Mouse (Mus musculus) neural tube, embryonic 15.5 days (tissue): ENCODE data around the gene Snx14. TPM values are rescaled to one million over a fixed set of nuclear protein-coding genes. Genes with fewer than 3 reads are reported as not detected.

ENCODE experiments used
- ATAC-seq: fragments of 200-750 bp; cut with Nextera tagmentation; 2 replicates; pipeline ENCODE4 v1.8.0; 2017; ENCODE audit warnings: mild to moderate bottlenecking, moderate TSS enrichment, moderate library complexity; ENCODE audit not compliant: low FRiP score
- H3K27ac ChIP-seq: fragments of 300-500 bp; sonication (generic); replicated peaks from 2 replicates; pipeline ENCODE4 v1.5.1; 2015; ENCODE audit warnings: mild to moderate bottlenecking, inconsistent platforms
- H3K27me3 ChIP-seq: fragments of 300-500 bp; sonication (generic); replicated peaks from 2 replicates; pipeline ENCODE4 v1.6.1; 2015; ENCODE audit warnings: inconsistent platforms
- H3K36me3 ChIP-seq: fragments of 300-500 bp; sonication (generic); 2 replicates; pipeline ENCODE4 v1.6.1; 2015; ENCODE audit warnings: inconsistent platforms
- H3K4me1 ChIP-seq: fragments of 300-500 bp; sonication (generic); 2 replicates; pipeline ENCODE4 v1.6.1; 2015; ENCODE audit warnings: inconsistent platforms
- H3K4me2 ChIP-seq: fragments of 300-500 bp; sonication (generic); 2 replicates; pipeline ENCODE4 v1.6.1; 2015; ENCODE audit warnings: inconsistent platforms, mild to moderate bottlenecking, moderate library complexity
- H3K4me3 ChIP-seq: fragments of 300-500 bp; sonication (generic); replicated peaks from 2 replicates; pipeline ENCODE4 v1.5.1; 2015; ENCODE audit warnings: mild to moderate bottlenecking, inconsistent platforms
- H3K9ac ChIP-seq: fragments of 300-500 bp; sonication (generic); replicated peaks from 2 replicates; pipeline ENCODE4 v1.6.1; 2015; ENCODE audit warnings: mild to moderate bottlenecking, inconsistent platforms
- H3K9me3 ChIP-seq: fragments of 300-500 bp; sonication (generic); replicated peaks from 2 replicates; pipeline ENCODE4 v1.6.1; 2016; ENCODE audit warnings: inconsistent platforms
- whole genome bisulfite sequencing: fragments of 180-500 bp; shearing (Covaris S2); methylation state at CpG from one replicate; pipeline ENCODE4 v1.1.7; 2015; ENCODE audit warnings: mixed read lengths; 5-methylcytosine and 5-hydroxymethylcytosine counted together
- polyA plus RNA-seq: library from polyadenylated mRNA; unstranded; fragments of >200 nt; fragmentation: Nextera tagmentation; extraction: Ambion mirVana; gene quantifications from 2 replicates; pipeline ENCODE4 v1.2.1, GENCODE M21; 2015

Gene Snx14
- polyA plus RNA-seq, 1 experiment from 2014 or later: 35.9 TPM

DNA sequence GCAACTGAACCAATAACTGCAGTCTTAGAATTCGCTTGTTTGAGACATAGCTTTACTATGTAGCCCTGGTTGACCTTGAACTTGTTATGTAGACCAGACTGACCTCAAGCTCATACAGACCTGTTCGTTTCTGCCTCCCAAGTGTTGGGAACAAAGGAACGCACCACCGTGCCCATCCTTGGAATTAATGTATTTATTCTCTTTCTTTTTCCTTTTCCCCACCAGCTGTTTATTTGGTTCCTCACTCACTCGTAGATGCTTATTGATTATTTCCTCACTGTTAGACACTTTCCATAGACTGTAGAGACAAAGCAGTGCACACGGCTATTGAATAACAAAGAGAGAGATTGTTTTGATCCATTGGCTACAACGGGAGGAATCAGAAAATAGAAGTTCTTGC, 96.5 kb downstream of the Snx14 start:
- Histone ChIP-seq H3K4me2 (no peak overlapping the region), H3K27me3 (no peaks in the 10 kb centered on the region), H3K4me1 (no peaks in the 10 kb centered on the region), H3K27ac (no peak overlapping the region), H3K9ac (no peak overlapping the region), H3K4me3 (no peak overlapping the region), H3K9me3 (no peaks in the 10 kb centered on the region), H3K36me3 (no peaks in the 10 kb centered on the region)
- ATAC-seq: no peak
- 47% methylated on average over 7 of the region's 7 CpGs for WGBS

- H3K4me1 ChIP-seq: no peaks in the 10 kb centered on the region
- no peak for ATAC-seq
- no peak overlapping the region for H3K9ac ChIP-seq
- no peaks in the 10 kb centered on the region for H3K36me3 ChIP-seq
- no peak overlapping the region for H3K4me2 ChIP-seq
- H3K4me3 ChIP-seq: no peak overlapping the region
- H3K27ac ChIP-seq: no peak overlapping the region
- WGBS: 89% methylated on average over 3 of the region's 3 CpGs
- H3K27me3 ChIP-seq: no peaks in the 10 kb centered on the region
- no peaks in the 10 kb centered on the region for H3K9me3 ChIP-seq
These were observed 97.9 kb downstream of the Snx14 start for GRCm38 (mm10) chr9:88340819-88341218.

DNA sequence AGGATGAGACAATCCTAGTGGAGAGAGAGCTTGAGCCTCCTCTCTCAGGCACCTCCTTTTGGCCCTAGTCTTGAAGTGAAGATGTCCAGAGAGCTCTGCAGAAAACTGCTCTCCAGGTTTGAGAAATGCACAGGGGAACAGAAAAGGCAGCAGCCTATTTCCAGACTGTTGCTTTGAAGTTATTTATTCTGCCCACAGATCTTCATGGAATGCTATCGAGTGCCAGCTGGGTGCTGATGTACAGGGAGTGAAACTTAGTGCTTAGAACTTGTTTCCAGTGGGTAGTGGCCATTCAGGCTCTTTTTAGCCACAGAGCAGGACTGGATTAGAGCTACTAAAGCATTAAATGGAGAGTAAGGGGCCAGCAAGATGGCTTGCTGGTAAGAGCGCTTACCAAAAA, 102.9 kb downstream of the Snx14 start:
- Histone ChIP-seq H3K9ac (no peak overlapping the region), H3K27ac (no peak overlapping the region), H3K9me3 (no peaks in the 10 kb centered on the region), H3K4me2 (no peak overlapping the region), H3K27me3 (0 out of 2 replicates have a peak, but pooled peaks cover 2% of the 10 kb centered on the region), H3K4me1 (no peaks in the 10 kb centered on the region), H3K36me3 (no peaks in the 10 kb centered on the region), H3K4me3 (no peak overlapping the region)
- ATAC-seq: no peak
- WGBS: 78% methylated on average over 1 of the region's 2 CpGs

- WGBS: 14% methylated on average over 3 of the region's 3 CpGs
- Histone ChIP-seq H3K27ac (no peak overlapping the region), H3K9ac (no peak overlapping the region)
These were observed 106.3 kb downstream of the Snx14 start for GRCm38 (mm10) chr9:88332447-88332846.

DNA sequence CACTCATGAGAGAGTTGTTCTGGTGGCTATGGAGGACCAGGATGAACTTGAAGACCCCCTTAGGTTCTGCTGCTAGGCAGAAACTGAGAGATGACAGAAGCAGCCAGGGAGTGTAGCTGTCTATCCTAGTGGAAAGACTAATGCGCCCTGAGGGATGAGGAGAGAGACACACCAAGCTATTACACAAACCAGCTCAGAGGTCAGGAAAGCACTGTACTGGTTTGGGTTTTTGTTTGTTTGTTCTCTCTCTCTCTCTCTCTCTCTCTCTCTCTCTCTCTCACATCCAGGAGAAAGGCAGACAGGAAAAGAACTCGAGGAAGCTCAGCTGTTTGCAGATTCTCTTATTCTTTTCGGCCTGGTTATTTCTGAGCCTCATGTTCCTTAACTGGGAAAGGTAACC, 108.4 kb downstream of the Snx14 start:
- 74% methylated on average over 3 of the region's 3 CpGs for WGBS
- H3K4me3 ChIP-seq: no peak overlapping the region

More at GRCm38 (mm10) chr9:88332447-88332846, 106.3 kb downstream of the Snx14 start:
- ATAC-seq: no peak
- H3K4me1 ChIP-seq: peaks cover 8% of the 10 kb centered on the region
- no peak overlapping the region for H3K4me2 ChIP-seq
- peaks cover 22% of the 10 kb centered on the region; the same call in 1 of the 2 replicates for H3K27me3 ChIP-seq
- no peak overlapping the region for H3K4me3 ChIP-seq
- H3K36me3 ChIP-seq: no peaks in the 10 kb centered on the region
- H3K9me3 ChIP-seq: no peaks in the 10 kb centered on the region

GRCm38 (mm10) chr9:88329166-88329748, 109.5 kb downstream of the Snx14 start:
- 37% methylated on average over 10 of the region's 10 CpGs for WGBS
- H3K9me3 ChIP-seq: no peaks in the 10 kb centered on the region
- H3K27me3 ChIP-seq: peaks cover 30% of the 10 kb centered on the region
- no peak for ATAC-seq
- no peaks in the 10 kb centered on the region for H3K36me3 ChIP-seq
- H3K4me3 ChIP-seq: no peak overlapping the region
- H3K4me2 ChIP-seq: no peak overlapping the region
- no peak overlapping the region for H3K9ac ChIP-seq
- H3K27ac ChIP-seq: no peak overlapping the region
- H3K4me1 ChIP-seq: peaks cover 16% of the 10 kb centered on the region

More for the DNA sequence above, 108.4 kb downstream of the Snx14 start:
- no peak overlapping the region for H3K4me2 ChIP-seq
- H3K4me1 ChIP-seq: peaks cover 16% of the 10 kb centered on the region
- no peak for ATAC-seq
- no peak overlapping the region for H3K27ac ChIP-seq
- H3K9ac ChIP-seq: no peak overlapping the region
- H3K36me3 ChIP-seq: no peaks in the 10 kb centered on the region
- H3K9me3 ChIP-seq: no peaks in the 10 kb centered on the region
- H3K27me3 ChIP-seq: peaks cover 29% of the 10 kb centered on the region

DNA sequence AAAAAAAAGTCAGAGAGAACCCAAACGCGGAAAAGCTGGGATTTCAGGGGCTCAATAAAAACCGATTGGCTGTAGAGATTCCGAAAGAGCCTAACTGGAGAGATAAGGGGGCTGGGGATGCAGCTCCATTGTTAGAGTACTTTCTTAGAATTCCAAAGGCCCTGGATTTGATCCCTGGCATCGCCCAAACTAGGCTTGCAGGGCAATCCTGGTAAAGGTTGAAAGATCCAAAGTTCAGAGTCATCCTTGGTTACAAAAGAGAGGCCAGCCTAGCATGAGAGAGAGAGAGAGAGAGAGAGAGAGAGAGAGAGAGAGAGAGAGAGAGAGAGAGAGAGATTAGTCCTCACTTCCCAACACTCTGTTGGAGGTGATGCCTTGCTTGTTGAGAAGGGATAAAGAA, 110.1 kb downstream of the Snx14 start:
- Histone ChIP-seq H3K27me3 (peaks cover 30% of the 10 kb centered on the region), H3K4me1 (peaks cover 16% of the 10 kb centered on the region), H3K9me3 (no peaks in the 10 kb centered on the region), H3K4me3 (no peak overlapping the region), H3K4me2 (peak overlapping the region; percentile 5; the same call in 1 of the 2 replicates), H3K9ac (no peak overlapping the region), H3K27ac (no peak overlapping the region), H3K36me3 (no peaks in the 10 kb centered on the region)
- WGBS: 24% methylated on average over 5 of the region's 5 CpGs
- ATAC-seq: no peak

DNA sequence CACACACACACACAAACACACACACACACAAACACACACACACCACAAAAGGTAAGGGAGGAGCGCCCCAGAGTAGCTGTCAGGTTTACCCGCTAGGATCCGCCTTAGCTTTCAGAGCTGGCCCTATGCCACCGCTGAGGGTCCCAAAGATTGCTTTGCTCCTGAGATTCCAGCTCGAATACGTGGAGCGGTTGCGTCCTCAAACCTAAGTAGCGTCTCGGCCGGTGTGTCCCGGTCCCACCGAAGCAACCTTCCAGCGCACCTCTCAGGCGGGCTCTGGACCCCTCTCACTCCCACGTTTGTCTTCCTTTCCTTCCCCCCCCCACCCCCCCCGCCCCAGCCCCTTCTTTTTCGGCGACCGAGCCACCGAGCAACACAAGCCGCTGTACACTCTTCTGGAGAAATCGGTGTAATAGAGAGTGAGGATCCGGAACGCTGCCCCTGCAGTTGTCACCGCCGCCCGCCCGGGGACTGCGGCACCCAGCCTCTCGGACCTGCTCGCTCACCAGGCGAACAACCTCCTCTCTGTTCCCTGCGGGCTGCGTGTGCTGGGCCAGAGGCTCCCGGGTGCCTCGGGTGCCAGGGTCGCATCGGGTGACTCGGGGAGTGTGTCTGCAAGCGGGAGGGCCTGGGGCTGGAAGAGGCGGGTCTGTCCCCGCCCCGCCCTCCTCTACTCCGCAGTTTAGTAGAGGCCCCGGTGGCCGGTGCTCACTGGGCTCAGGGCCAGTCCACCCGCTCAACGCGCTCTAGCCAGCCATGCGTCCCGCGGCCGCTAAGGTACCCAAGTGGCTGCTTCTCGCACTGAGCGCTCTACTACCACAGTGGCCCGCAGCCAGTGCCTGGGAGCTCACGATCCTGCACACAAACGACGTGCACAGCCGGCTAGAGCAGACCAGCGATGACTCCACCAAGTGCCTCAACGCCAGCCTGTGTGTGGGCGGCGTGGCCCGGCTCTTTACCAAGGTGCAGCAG, 111.5 kb downstream of the Snx14 start, which contains the start of gene Nt5e:
TSS of gene Nt5e (plus strand) at position 268 of the 972 bp plus-strand sequence.
- H3K9me3 ChIP-seq: no peaks in the 10 kb centered on the region
- ATAC-seq: peak; percentile 90
- WGBS: under 1% methylated on average over 64 of the region's 66 CpGs
- no peaks in the 10 kb centered on the region for H3K36me3 ChIP-seq
- H3K4me2 ChIP-seq: peak within 1 kb of the TSS; percentile 99
- no peak within 1 kb of the TSS for H3K27ac ChIP-seq
- H3K27me3 ChIP-seq: peaks cover 30% of the 10 kb centered on the region
- H3K9ac ChIP-seq: peak within 1 kb of the TSS; percentile 53
- peaks cover 16% of the 10 kb centered on the region for H3K4me1 ChIP-seq
- peak within 1 kb of the TSS; percentile 65 for H3K4me3 ChIP-seq

Other genes starting within 250 kb of the Snx14 start
- 1.1 and 1.2 TPM in 2 replicates for gene Nt5e, start 111.8 kb downstream of the Snx14 start, polyA plus RNA-seq
- gene Gm20537, start 17.7 kb upstream of the Snx14 start, polyA plus RNA-seq: 0.59 and 0.60 TPM in 2 replicates
- gene Syncrip, start 43.6 kb upstream of the Snx14 start, polyA plus RNA-seq: 66.7 and 73.3 TPM in 2 replicates
- 19.9 and 21.4 TPM in 2 replicates for gene Zfp949, start 109.1 kb upstream of the Snx14 start, polyA plus RNA-seq
- gene Trim43a, start 141.9 kb upstream of the Snx14 start, polyA plus RNA-seq: 0.08 and 0.20 TPM in 2 replicates